Mouse (Mus musculus): Measurements from ENCODE around the gene Mrpl38.
"Not testable (repeated sequence)": the region's sequence is repeated elsewhere in the genome, so short reads cannot be mapped to it uniquely, and the experiment has no call there.

Mrpl38 gene

DNA sequence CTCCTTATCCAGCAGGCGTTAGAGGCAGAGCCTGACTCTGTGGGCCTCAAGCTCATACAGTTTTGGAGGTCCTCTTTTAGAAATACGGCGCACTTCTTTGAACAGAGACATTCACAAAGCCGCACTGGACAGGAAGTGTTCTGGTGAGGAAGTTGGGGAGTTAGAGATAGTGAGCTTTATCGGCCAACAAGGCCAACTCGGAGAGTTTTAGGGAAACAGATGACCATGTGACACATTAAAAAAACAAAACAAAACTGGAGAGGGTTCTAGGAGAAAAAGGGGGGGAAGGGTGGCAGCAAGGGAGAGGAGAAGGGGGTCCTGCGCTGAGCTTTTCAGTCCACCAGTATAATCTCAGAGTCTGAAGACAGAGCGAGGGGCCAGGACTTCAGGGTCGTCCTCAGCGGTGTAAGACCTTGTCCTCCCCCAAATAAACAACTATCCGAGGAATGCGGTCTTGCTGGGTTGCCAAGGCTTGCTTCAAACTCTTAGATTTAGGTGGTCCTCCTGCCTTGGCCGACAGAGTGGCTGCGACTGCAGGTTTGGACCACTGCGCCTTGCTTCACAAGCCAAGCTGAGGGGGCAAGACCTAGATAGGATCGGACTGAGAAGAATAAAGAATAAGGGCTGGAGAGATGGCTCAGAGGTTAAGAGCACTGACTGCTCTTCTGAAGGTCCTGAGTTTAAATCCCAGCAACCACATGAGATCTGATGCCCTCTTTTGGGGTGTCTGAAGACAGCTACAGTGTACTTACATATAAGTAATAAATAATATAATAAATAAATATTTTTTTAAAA lies 44.7 kb downstream of the Mrpl38 start:
- no peak for DNase-seq (ENCODE audit: low read depth)

DNA sequence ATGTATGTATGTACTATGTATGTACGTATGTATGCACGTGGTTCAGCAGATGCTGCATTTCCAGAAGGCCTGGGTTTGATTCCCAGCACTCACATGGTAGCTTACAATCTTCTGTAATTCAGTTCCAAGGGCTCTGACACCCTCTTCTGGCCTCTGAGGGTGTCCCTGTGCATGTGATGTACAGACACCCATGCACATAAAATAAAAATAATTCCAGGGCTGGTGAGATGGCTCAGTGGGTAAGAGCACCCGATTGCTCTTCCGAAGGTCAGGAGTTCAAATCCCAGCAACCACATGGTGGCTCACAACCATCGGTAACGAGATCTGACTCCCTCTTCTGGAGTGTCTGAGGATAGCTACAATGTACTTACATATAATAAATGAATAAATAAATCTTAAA lies 45.7 kb downstream of the Mrpl38 start:
- not testable (repeated sequence) for DNase-seq (ENCODE audit: low read depth)

DNA sequence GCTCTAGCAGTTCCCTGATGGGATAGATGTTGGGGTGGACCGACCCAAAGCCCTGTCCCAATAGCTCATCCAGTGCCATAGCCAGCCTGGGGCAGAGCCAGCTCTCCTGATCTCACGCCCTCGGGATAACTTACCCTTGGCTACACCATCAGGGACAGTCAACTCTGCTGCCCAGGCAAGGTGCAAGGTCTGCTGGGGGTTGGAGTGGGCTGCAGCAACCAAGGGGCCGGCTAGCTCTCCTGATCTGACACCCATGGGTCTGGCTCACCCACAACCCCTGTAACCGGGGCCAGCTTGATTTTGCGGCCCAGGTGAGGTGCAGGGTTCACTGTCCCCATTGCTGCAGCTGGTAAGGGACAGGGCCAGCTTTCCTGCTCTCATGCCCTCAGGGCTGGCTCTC lies 47.1 kb downstream of the Mrpl38 start:
- no peak for DNase-seq (ENCODE audit: low read depth)

DNA sequence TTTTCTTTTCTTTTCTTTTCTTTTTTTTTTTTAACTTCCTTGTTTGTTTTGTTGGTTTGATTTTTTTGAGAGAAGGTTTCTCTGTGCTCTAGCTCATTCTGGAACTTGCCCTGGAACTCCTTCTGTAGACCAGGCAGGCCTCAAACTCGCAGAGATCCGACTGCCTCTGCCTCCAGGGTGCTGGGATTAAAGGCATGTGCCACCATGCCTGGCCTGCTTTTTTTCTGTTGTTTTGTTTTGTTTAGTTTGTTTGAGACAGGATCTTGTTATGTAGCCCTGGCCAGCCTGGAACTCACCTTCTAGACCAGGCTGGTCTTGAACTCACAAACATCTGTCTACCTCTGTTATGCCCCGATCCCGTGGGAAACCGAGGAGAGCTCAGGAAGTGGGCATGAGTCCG lies 49.1 kb downstream of the Mrpl38 start:
- no peak for DNase-seq (ENCODE audit: low read depth)

DNA sequence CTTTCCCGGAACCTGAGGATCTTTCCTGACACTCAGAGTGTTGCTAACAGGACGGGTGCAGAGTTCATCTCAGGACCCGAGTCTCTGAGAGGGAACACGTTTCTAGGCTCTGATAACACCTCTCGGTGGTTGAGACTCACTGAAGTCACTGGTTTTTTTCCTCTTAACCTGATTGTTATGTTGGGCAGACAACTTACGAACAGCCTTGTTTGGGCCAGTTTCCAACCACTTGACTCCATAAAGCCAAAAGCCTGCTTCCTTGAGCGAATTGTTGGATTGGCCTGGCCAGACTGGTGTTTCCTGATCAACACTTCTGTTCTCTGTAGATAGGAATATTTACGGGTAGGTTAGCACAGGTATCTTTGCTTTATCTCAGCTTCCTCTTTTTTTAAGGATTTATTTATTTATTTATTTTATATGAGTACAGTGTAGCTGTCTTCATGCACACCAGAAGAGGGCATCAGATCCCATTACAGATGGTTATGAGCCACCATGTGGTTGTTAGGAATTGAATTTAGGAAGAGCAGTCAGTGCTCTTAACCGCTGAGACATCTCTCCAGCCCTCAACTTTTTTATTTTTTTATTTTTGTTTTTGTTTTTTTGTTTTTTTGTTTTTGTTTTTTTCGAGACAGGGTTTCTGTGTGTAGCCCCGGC lies 49.8 kb downstream of the Mrpl38 start:
- DNase-seq (ENCODE audit: low read depth) = no peak

DNA sequence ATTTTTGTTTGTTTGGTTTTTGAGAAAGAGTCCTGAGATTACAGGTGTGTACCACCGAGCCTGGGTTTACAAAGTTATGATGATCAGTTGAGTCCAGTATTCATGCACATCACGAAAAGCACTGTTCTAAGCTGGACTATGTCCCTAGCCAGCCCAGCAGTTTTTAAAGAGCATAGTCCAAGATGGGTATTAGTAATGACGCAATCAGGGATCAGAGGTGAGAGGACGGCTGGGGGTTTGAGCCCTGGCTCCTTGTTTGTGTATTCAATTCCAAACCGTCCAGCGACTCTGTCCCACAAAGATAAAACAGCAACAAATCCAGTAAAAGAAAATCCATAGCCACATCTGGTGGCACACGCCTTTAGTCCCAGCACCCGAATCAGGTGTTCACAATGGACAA lies 50.5 kb downstream of the Mrpl38 start:
- no peak for DNase-seq (ENCODE audit: low read depth)

DNA sequence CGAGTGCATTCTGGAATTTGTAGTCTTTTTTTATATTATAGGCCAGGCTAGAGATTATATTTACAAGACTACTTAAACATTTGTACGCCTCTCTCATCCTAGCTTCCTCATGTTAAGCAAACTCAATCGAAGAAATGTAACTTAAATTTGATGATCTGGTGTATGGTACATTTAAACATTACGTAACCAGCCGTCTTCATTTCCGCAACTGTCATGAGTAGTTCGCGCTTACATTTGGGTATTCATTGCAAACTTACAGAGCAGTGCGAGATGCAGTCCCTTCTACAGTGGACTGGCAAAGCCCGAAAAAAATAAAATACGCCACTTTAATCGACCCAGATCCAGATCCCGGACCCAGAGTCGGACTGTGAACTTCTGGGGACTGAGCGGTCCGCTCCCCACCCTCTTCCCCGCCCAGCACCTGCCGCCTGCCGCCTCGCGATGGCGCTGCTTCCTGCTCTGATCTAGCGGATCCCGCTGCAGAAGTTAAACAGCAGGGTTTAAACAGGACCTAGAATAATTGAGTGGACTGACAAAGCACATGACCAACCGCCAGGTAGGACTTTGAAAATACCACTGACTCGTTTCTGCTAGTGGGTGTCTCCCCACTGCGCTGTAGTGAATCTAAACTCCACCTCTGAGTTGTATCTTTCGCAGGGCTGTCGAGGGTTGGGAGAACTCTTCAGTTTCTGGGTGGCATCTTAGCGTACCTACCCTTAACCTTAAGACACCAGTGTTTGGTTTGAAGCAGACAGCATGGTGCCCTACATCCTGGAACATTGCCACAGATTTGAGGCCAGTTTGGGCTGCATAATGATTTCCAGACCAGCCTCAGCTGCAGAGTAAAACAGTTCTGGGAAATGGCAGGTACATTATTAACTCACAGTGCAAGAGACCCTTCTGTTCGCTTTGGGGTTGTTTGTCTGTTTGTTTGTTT lies 51.2 kb downstream of the Mrpl38 start:
- peak; percentile 80 for DNase-seq (ENCODE audit: low read depth)

DNA sequence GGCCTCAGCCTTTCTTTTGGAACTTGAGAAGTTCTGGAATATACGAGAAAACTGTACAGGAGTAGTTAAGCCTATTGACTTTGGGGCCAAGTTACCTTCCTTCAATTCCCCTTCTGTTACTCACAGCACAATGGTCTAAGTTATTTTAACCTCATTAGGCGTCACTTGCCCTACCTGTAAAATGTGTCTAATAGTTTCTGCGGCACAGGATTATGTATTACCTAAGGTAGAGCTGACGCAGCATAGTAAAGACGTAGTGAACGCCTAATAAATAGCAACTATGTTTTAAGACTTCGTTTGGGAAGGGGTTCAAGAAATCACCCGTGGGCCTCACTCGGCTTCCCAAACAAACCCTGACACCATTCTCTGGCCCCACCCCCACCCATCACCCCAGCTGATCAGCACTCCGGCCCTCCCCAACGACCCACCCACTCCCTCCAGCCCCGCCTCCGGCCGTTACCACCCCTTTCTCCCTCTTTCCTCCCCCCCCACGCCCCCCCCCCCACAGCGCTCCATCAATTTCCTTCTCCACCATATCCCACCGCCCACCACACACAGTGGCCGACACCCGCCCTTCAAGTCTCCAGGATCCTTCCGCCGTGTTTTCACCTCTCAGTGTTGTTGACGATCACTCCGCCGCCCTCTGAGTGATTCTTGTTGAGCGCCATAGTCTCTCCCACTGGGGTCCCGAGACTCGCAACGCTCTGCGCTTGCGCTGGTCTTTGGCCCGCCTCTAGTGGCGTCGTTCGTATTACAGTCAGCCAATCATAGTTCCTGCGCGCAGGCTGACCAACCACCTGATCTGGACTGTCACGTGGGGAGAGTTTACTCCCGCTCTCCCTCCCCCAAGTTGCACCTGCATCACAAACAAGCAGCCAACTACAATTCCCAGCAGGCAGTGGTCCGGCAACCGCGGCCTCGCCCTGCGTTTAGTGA lies 52.1 kb downstream of the Mrpl38 start, which contains the start of gene Wbp2:
Wbp2 (minus strand) TSS at position 738 of the 936 bp plus-strand sequence.
- peak; percentile 97 for DNase-seq (ENCODE audit: low read depth)

DNA sequence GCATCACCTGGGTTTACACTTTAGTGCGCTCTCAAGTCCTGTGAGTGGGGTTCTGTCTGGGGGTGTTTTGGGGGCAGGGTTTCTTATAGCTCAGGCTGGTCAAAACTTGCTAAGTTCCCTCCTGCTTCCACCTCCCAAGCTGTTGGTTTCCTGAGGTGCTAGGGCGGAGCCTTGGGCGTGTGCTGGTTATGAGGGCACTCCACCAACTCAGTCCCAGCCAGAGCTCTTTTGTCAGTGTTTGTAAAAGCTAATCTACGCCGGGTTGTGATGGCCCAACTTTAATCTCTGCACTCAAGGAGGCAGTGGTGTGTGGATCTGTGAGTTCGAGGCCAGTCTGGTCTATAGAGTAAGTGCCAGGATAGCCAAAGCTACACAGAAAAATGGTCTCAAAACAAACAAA lies 54.5 kb downstream of the Mrpl38 start:
- peak; percentile 56 for DNase-seq (ENCODE audit: low read depth)

DNA sequence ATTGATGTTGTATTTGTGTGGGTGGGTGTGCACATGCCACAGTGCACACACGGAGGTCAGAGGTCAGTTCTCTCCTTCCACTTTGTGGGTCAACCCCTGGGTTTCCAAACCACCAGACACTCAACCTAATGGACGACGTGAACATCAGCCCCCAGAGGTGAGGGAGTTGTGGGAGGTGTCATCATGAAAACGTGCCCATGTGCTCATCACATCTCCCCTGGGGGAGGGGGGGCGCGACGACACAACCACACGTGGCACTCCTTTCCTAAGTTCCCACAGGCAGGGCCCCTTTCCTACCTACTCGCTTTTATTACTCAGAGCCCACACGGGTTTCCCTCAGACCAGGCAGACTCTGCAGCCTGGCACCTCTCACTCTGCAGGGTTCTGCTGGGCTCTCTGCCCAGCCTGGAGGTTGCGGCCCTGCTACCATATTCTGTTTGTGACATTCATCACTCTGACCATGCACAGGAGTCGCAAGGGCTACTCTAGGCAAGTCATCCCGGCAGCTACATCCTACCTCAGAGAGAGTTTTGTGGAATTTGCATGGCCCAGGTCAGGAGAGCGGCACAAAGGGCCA lies 55.5 kb downstream of the Mrpl38 start:
- no peak for DNase-seq (ENCODE audit: low read depth)
